Mouse (Mus musculus): ENCODE results near the gene Tenm4.
"Not testable (repeated sequence)": the region's sequence is repeated elsewhere in the genome, so short reads cannot be mapped to it uniquely, and the experiment has no call there.

Gene Tenm4

DNA sequence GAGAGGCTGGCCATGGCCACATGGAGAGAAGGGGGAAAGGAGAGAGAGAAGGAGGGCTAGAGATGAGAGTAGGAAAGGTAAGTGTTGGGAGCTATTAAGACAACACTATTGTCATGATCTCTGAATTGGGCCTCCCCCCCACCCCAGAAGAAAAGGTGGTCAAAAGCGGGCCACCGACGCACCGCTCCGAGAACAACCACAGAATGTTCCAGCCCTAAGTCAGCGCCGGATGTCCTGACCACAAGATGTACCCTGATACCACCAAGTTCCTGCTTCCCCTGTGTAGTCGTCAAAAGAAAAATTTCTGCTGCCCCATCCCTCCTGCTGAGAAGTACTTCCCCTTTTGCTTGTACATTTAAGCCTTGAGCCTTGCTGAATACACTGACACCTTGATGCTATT, 775.5 kb downstream of the Tenm4 start:
- DNase-seq: not testable (repeated sequence)

DNA sequence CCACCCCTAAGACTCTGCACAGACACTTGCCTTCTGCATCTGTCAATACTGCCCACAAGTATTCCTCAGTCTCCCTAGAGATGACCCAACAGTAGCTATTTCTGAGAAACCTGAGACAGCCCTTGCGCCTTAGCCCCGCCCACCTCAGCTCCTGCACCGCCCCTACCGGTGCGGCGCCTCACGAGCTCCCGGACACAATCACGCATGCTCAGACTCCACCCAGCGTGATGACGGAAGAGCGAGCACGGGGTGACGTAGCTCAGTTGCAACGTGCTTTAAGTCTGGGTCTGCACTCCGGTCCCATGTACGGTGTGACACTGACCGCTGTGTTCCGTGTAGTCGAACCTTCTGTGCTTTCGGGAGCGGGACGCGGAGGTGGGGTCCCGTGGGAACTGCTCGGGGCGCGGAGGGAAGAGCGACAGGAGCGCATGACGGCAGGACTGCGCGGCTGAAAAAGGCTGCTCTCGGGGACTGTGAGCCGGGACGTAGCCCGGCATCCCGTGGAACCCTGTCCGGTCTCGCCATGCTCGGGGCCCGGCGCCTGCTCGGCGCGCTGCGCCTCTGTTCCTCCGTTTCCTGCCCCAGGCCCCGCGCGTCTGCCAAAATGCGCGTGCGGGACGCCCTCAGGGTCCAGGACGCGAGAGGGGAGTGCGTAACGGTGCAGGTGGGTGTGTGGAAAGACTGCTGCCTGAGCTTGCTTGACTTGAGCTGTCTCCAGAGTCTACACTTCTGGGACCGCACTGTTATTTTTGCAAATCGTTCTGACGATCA, 780.4 kb downstream of the Tenm4 start, which contains the start of gene Nars2:
TSS of gene Nars2 (plus strand) at position 225 of the 771 bp plus-strand sequence.
- peak; percentile 92 for DNase-seq

DNA sequence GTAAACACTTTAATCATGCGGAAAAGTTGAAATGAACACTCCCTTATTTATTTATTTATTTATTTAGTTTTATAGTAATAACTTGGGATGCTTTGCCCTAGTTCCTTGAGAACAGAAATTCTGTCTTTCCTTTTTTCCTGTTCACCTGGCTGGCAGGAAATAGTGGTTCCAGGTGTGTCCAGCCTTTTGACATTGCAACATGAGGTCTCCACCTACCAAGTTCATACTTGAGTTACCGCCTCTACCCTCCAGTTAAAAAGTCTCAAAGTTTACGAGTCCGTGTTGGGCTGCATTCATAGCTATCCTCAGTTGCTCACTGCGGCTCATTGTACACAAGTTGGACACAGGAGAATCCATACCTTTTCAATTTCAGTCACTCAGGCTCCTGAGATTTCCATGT, 781.0 kb downstream of the Tenm4 start:
- peak; percentile 11 for DNase-seq

DNA sequence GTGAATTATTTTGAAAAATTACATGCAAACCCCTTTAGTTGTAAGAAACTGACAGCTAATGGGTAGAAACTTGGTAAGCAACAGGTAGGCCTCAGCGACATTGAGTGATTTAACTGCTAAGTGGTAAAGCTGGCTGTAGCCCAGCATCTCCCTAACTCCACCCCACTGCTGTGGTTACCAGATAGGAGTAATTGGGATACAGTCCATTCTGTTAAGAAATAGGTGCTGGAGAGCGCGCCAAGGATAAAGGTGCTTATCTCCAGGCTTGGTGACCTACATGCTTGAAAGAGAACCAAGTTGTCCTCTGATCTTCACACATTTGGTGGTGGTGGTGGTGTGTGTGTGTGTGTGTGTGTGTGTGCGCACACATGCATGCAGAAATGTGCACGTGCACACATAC, 788.1 kb downstream of the Tenm4 start:
- no peak for DNase-seq
